Mouse (Mus musculus): ENCODE measurements at regions not wholly inside any gene's neighbourhood (a gene's known extent, or its start where the extent isn't known, plus 50 kb on each side); places are given as distances from the start of the nearest gene placed in this dataset.

GRCm38 (mm10) chr15:87369836-87370235, 174.3 kb upstream of the Fam19a5 start:
- CTCF ChIA-PET = no interaction called here

- CTCF ChIA-PET = no interaction called here
Measured at GRCm38 (mm10) chr15:87370761-87371160, 173.3 kb upstream of the Fam19a5 start.

- CTCF ChIA-PET = no interaction called here
Measured at GRCm38 (mm10) chr15:87374670-87375069, 169.4 kb upstream of the Fam19a5 start.

GRCm38 (mm10) chr15:87375596-87376194, 168.4 kb upstream of the Fam19a5 start:
- CTCF ChIA-PET = no interaction called here

GRCm38 (mm10) chr15:87383551-87384265, 160.4 kb upstream of the Fam19a5 start:
- CTCF ChIA-PET = no interaction called here

- CTCF ChIA-PET = no interaction called here
Measured at GRCm38 (mm10) chr15:87384279-87385066, 159.6 kb upstream of the Fam19a5 start.

GRCm38 (mm10) chr15:87386513-87386983, 157.6 kb upstream of the Fam19a5 start:
- CTCF ChIA-PET = no interaction called here

- CTCF ChIA-PET = no interaction called here
Measured at GRCm38 (mm10) chr15:87391395-87391794, 152.7 kb upstream of the Fam19a5 start.

- CTCF ChIA-PET = no interaction called here
Measured at GRCm38 (mm10) chr15:87398396-87398795, 145.7 kb upstream of the Fam19a5 start.

GRCm38 (mm10) chr15:87405689-87406088, 138.4 kb upstream of the Fam19a5 start:
- CTCF ChIA-PET = no interaction called here

- CTCF ChIA-PET = interaction anchor here (0.5 kb wide), 1 partner anchor 84 kb away, joined by 3 read pairs; no protein-coding TSS in a partner anchor
Measured at GRCm38 (mm10) chr15:87411978-87412377, 132.1 kb upstream of the Fam19a5 start.

- CTCF ChIA-PET = no interaction called here
Measured at GRCm38 (mm10) chr15:87415996-87416395, 128.1 kb upstream of the Fam19a5 start.

GRCm38 (mm10) chr15:87421743-87422142, 122.4 kb upstream of the Fam19a5 start:
- CTCF ChIA-PET = no interaction called here

GRCm38 (mm10) chr15:87433306-87433705, 110.8 kb upstream of the Fam19a5 start:
- CTCF ChIA-PET = no interaction called here

- CTCF ChIA-PET = no interaction called here
Measured at GRCm38 (mm10) chr15:87433901-87434300, 110.2 kb upstream of the Fam19a5 start.

GRCm38 (mm10) chr15:87435566-87435965, 108.5 kb upstream of the Fam19a5 start:
- CTCF ChIA-PET = no interaction called here

- CTCF ChIA-PET = no interaction called here
Measured at GRCm38 (mm10) chr15:87437611-87438010, 106.5 kb upstream of the Fam19a5 start.

GRCm38 (mm10) chr15:87458932-87459331, 85.2 kb upstream of the Fam19a5 start:
- CTCF ChIA-PET = no interaction called here

- CTCF ChIA-PET = no interaction called here
Measured at GRCm38 (mm10) chr15:87476247-87476646, 67.9 kb upstream of the Fam19a5 start.

- CTCF ChIA-PET = no interaction called here
Measured at GRCm38 (mm10) chr15:87476862-87477490, 67.1 kb upstream of the Fam19a5 start.

GRCm38 (mm10) chr15:87480758-87481157, 63.3 kb upstream of the Fam19a5 start:
- CTCF ChIA-PET = no interaction called here
